Mouse (Mus musculus): ENCODE measurements around the gene Glrp1.

DNA sequence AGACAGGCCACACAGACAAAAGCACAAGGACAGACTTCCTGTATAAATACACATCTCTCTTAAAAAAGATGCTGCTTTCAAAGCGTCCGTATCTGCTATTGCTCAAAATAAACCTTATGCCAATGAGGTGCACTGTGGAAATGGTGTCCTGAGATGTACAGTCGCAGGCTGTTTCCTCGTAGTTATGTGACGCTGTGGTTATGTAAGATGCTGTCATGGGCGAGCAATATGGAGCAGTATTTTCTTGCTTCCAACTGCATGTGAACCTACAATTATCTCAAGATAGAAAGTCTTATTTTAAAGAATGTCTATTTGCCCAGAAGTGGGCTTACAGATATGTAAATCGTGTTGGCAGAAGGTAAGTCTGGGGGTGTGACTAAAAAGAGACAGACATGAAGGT lies 37.3 kb upstream of the Glrp1 start:
- TF ChIP-seq POLR2A (IDR thresholded peaks at IDR 0.05; ENCODE audit: control insufficient read depth, extremely low read depth, insufficient read depth, low read length, poor library complexity) (no peak), CTCF (IDR thresholded peaks at IDR 0.05; ENCODE audit: borderline replicate concordance, control insufficient read depth, extremely low read depth, insufficient read depth, low read length, poor library complexity) (no peak)
